Mouse (Mus musculus) embryonic facial prominence, embryonic 12.5 days (tissue): Measurements from ENCODE around the gene Retnlg. TPM values are rescaled to one million over a fixed set of nuclear protein-coding genes. Genes with fewer than 3 reads are reported as not detected.
"Not testable (repeated sequence)": the region's sequence is repeated elsewhere in the genome, so short reads cannot be mapped to it uniquely, and the experiment has no call there.

Source experiments
- ATAC-seq: fragments of 200-750 bp; cut with Nextera tagmentation; 2 replicates; pipeline ENCODE4 v1.8.0; 2017; ENCODE audit not compliant: insufficient number of reproducible peaks, insufficient read depth, low FRiP score, low TSS enrichment
- H3K27ac ChIP-seq: fragments of 300-500 bp; sonication (generic); 2 replicates; pipeline ENCODE4 v1.5.1; 2016; ENCODE audit warnings: mild to moderate bottlenecking
- H3K27me3 ChIP-seq: fragments of 300-500 bp; sonication (generic); 2 replicates; pipeline ENCODE4 v1.6.1; 2016; ENCODE audit warnings: mild to moderate bottlenecking, moderate library complexity
- H3K36me3 ChIP-seq: fragments of 300-500 bp; sonication (generic); 2 replicates; pipeline ENCODE4 v1.6.1; 2016; ENCODE audit warnings: mild to moderate bottlenecking
- H3K4me1 ChIP-seq: fragments of 300-500 bp; sonication (generic); 2 replicates; pipeline ENCODE4 v1.6.1; 2016
- H3K4me2 ChIP-seq: fragments of 300-500 bp; sonication (generic); replicated peaks from 2 replicates; pipeline ENCODE4 v1.6.1; 2016; ENCODE audit warnings: mild to moderate bottlenecking, moderate library complexity
- H3K4me3 ChIP-seq: fragments of 300-500 bp; sonication (generic); 2 replicates; pipeline ENCODE4 v1.5.1; 2016; ENCODE audit warnings: mild to moderate bottlenecking
- H3K9ac ChIP-seq: fragments of 300-500 bp; sonication (generic); 2 replicates; pipeline ENCODE4 v1.6.1; 2016; ENCODE audit warnings: mild to moderate bottlenecking, moderate library complexity
- H3K9me3 ChIP-seq: fragments of 300-500 bp; sonication (generic); 2 replicates; pipeline ENCODE4 v1.6.1; 2016; ENCODE audit warnings: mild to moderate bottlenecking, moderate library complexity
- WGBS: fragments of 180-500 bp; shearing (Covaris S2); methylation state at CpG from one replicate; pipeline ENCODE4 v1.1.7; 2016; 5-methylcytosine and 5-hydroxymethylcytosine counted together
- polyA plus RNA-seq: library from polyadenylated mRNA; unstranded; fragments of >200 nt; fragmentation: Nextera tagmentation; extraction: Ambion mirVana; gene quantifications from 2 replicates; pipeline ENCODE4 v1.2.1, GENCODE M21; 2016

The Retnlg gene
- 0.69 TPM in 1 of 2 replicates, not detected in the other for polyA plus RNA-seq

DNA sequence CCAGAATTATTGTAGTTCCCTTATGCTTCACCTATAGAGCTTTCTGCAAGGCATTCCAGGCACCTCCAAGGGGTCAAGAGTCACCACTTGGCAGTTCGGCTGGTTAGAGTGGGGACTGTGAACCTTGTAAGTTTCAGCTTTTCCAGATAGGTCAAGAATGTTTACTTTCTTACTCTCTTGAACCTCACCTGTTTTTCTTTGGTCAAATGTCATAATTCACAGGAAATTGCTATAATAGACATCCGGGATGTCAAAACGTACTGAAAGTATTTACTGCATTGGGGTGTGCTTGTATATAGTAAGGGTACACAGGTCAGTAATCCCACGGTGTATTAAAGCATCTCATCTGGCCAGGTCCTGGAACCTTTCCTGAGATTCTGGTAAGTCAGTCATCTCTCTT, at the start of gene Retnlg:
Gene Retnlg, plus strand, starts transcription at position 301 of the 400 bp plus-strand sequence.
- WGBS: 66% methylated on average over 4 of the region's 4 CpGs
- ATAC-seq: no peak
- no peaks in the 10 kb centered on the region for H3K4me1 ChIP-seq
- no peak within 1 kb of the TSS for H3K4me3 ChIP-seq
- H3K4me2 ChIP-seq: no peak within 1 kb of the TSS
- H3K9me3 ChIP-seq: no peaks in the 10 kb centered on the region
- H3K27ac ChIP-seq: no peak within 1 kb of the TSS
- no peak within 1 kb of the TSS for H3K9ac ChIP-seq
- no peaks in the 10 kb centered on the region for H3K36me3 ChIP-seq
- no peaks in the 10 kb centered on the region for H3K27me3 ChIP-seq

DNA sequence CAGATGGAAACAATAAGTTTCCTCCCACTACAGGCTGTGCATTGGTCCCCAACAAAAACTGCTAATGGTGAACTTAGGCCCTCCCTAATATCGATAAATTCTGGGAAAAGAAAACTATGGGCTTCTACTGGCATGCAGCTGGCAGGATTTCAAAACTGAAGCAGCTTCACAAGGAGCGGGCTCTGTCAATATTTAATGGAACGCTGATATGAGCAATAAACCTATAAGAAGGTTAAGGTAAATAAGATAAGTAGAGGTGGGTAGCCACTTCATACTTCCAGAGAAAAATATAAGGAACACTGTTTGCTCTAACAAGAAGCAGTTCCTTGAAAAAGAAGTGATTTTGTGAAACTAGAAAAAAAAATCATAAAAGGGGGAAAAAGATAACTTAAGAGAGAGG, 45.9 kb upstream of the Retnlg start:
- WGBS: 86% methylated on average over 3 of the region's 3 CpGs
- no peak overlapping the region for H3K4me3 ChIP-seq
- no peaks in the 10 kb centered on the region for H3K9me3 ChIP-seq
- H3K4me1 ChIP-seq: no peaks in the 10 kb centered on the region
- H3K27ac ChIP-seq: no peak overlapping the region
- no peaks in the 10 kb centered on the region for H3K27me3 ChIP-seq
- H3K36me3 ChIP-seq: no peaks in the 10 kb centered on the region
- ATAC-seq: no peak
- no peak overlapping the region for H3K9ac ChIP-seq
- no peak overlapping the region for H3K4me2 ChIP-seq

DNA sequence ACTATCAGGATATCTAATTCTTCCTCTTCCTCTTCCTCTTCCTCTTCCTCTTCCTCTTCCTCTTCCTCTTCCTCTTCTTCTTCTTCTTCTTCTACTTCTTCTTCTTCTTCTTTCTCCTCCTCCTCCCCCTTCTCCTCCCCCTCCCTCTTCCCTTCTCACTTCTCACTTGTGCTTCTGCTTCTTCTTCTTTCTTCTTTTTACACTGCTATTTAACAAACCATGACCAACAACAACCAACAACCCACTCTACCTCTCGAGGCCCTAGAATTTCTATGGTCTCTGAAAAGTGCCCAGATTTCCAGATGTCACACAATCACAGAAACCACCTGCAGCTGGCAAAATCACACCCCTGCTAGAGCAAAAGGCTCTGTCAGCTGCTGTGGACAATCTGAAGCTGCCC, 44.8 kb upstream of the Retnlg start:
- Histone ChIP-seq H3K9me3 (no peaks in the 10 kb centered on the region), H3K36me3 (no peaks in the 10 kb centered on the region), H3K4me1 (no peaks in the 10 kb centered on the region), H3K27me3 (no peaks in the 10 kb centered on the region), H3K4me3 (no peak overlapping the region), H3K27ac (no peak overlapping the region), H3K9ac (no peak overlapping the region), H3K4me2 (no peak overlapping the region)
- 62% methylated on average over 1 of the region's 1 CpGs for WGBS
- ATAC-seq: no peak

DNA sequence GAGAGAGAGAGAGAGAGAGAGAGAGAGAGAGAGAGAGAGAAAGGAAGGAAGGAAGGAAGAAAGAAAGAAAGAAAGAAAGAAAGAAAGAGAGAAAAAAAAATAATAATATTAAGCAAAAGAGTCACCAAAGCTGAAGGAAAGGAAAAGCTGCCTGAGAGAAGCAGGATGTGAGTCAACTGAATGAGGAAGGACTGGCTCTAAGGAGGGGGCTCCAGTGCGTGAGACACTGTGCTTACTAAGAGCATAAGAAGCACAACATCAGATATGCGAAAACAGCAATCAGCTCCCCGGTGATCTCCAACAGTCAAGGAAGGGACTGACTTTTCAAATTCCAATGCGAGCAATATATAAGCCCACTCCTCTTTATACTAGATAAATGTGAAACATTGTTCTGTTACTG, 43.4 kb upstream of the Retnlg start:
- Histone ChIP-seq H3K27me3 (no peaks in the 10 kb centered on the region), H3K27ac (no peak overlapping the region), H3K36me3 (no peaks in the 10 kb centered on the region), H3K4me3 (no peak overlapping the region), H3K4me2 (no peak overlapping the region), H3K4me1 (no peaks in the 10 kb centered on the region), H3K9ac (no peak overlapping the region), H3K9me3 (no peaks in the 10 kb centered on the region)
- ATAC-seq: no peak
- 86% methylated on average over 4 of the region's 4 CpGs for WGBS

DNA sequence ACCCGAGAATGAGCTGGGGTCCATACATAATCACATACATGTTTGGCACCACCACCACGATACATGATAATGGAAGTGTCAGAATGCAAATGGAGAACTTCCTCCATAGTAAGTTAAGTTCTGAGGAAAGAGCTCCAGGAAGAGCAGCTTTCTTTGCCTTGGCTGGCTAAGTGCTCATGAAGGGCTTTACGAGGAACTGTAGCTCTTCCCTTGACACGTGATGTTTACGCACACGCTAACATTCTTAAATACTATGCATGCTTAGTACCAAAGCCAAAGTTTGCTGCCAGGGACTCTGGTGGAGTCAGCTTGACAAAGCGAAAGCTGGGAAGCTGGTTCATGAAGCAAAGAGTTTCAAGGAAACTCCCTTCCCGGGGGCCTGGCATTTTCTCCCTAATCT, 40.4 kb upstream of the Retnlg start:
- no peak for ATAC-seq
- Histone ChIP-seq H3K4me2 (no peak overlapping the region), H3K27ac (no peak overlapping the region), H3K9me3 (no peaks in the 10 kb centered on the region), H3K4me3 (no peak overlapping the region), H3K27me3 (no peaks in the 10 kb centered on the region), H3K9ac (no peak overlapping the region), H3K36me3 (no peaks in the 10 kb centered on the region), H3K4me1 (no peaks in the 10 kb centered on the region)
- WGBS: 86% methylated on average over 8 of the region's 8 CpGs

DNA sequence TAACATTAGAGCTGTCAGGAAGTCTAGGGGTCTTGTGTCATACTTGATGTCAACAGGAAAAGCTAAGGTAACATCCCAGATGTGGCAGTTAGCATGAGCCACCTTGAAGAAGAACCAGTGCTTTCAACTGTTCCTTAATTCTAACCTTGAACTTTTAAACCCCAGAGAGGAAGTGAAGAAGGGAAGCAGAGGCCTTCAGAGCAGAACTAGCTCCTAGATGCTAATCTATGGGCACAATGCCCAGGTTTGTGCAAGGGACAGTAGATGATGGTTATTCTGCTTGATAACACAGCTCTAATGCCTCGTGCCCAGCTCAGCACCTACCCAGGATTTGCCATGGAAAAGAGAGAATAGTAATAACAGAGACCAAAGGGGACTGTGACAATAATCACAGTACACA, 38.8 kb upstream of the Retnlg start:
- H3K9me3 ChIP-seq, H3K4me3 ChIP-seq, H3K4me1 ChIP-seq, H3K27ac ChIP-seq, H3K4me2 ChIP-seq, H3K27me3 ChIP-seq, H3K36me3 ChIP-seq, ATAC-seq, H3K9ac ChIP-seq: not testable (repeated sequence)
- 61% methylated on average over 1 of the region's 1 CpGs for WGBS

DNA sequence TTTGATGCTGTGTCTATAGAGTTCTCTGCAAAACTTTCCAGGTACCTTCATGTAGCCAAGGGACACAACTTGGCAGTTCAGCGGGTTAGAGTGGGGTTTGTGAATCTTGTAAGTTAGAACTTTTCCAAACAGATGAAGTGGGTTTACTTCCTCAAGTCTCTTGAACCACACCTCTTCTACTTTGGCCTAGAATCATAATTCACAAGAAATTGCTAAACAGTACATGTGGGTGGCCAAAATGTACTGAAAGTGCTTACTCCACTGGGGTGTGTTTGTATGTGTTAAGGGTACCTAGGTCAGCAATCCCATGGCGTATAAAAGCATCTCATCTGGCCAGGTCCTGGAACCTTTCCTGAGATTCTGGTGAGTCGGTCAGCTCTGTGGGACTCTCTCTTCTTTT, 30.2 kb upstream of the Retnlg start, which contains the start of gene Retnla:
Gene Retnla, plus strand, starts transcription at position 286 of the 400 bp plus-strand sequence.
- WGBS: 91% methylated on average over 3 of the region's 3 CpGs
- no peaks in the 10 kb centered on the region for H3K4me1 ChIP-seq

DNA sequence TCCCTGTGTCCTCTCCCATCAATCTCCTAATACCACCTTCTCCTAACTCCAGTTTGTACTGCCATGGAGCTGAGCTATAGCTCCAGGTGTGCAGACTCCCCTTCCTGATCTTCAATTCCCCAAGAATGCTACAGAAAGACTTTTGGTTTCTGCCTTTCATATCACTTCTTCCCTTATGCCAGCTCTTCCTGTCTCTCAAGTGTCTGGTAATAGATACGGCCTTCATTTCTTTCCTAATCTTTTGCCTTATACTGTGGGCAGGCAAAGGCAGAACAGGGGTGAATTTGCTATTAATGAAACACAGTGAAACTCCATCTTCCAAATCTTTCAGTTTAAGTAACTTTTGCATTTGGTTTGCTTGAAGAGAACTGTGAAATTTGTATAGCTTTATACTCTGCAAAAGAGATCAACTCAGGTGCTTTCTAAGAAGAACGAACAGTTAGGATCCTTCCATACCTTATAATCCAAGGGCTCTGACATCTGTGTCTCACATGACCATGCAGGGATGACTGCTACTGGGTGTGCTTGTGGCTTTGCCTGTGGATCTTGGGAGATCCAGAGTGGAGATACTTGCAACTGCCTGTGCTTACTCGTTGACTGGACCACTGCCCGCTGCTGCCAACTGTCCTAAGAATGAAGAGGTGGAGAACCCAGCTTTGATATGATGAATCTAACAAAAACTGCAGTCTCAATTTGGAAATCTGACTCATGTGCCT, 28.6 kb upstream of the Retnlg start:
- no peak for ATAC-seq
- no peak overlapping the region for H3K4me3 ChIP-seq
- no peak overlapping the region for H3K9ac ChIP-seq
- WGBS: 90% methylated on average over 4 of the region's 4 CpGs
- no peak overlapping the region for H3K27ac ChIP-seq
- no peaks in the 10 kb centered on the region for H3K27me3 ChIP-seq
- no peaks in the 10 kb centered on the region for H3K36me3 ChIP-seq
- no peaks in the 10 kb centered on the region for H3K4me1 ChIP-seq
- no peak overlapping the region for H3K4me2 ChIP-seq
- no peaks in the 10 kb centered on the region for H3K9me3 ChIP-seq

More for the DNA sequence above, 30.2 kb upstream of the Retnlg start, which contains the start of gene Retnla:
- Histone ChIP-seq H3K9me3 (no peaks in the 10 kb centered on the region), H3K27ac (no peak within 1 kb of the TSS), H3K27me3 (no peaks in the 10 kb centered on the region), H3K4me3 (no peak within 1 kb of the TSS), H3K9ac (no peak within 1 kb of the TSS), H3K36me3 (no peaks in the 10 kb centered on the region), H3K4me2 (no peak within 1 kb of the TSS)
- ATAC-seq: no peak

DNA sequence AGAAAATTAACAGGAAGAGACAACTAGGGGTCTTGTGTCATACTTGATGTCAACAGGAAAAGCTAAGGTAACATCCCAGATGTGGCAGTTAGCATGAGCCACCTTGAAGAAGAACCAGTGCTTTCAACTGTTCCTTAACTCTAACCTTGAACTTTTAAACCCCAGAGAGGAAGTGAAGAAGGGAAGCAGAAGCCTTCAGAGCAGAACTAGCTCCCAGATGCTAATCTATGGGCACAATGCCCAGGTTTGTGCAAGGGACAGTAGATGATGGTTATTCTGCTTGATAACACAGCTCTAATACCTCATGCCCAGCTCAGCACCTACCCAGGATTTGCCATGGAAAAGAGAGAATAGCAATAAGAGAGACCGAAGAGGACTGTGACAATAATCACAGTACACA, 7.4 kb upstream of the Retnlg start:
- not testable (repeated sequence) for H3K27ac ChIP-seq, H3K4me1 ChIP-seq, H3K36me3 ChIP-seq, ATAC-seq, H3K4me2 ChIP-seq, H3K9me3 ChIP-seq, H3K4me3 ChIP-seq, H3K27me3 ChIP-seq, H3K9ac ChIP-seq
- WGBS: 94% methylated on average over 1 of the region's 1 CpGs

DNA sequence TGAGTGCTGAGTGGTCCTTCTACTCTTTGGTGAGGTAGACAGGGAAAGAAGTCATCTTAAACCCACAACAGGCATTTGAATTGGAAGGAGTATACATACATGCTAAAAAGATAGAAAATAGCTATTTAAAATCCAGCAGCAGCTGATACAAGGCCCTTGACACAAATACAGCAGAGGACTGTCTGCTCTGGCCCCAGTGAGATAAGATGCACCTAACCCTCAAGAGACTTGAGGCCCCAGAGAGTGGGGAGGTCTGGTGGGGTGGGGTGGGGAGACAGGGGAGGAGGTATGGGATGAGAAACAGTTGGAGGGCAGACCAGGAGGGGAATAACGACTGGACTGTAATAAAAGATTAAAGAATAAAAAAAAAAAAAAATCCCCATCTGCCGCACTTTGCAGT, 4.7 kb upstream of the Retnlg start:
- whole genome bisulfite sequencing: 71% methylated on average over 2 of the region's 2 CpGs
- H3K27me3 ChIP-seq: no peaks in the 10 kb centered on the region

DNA sequence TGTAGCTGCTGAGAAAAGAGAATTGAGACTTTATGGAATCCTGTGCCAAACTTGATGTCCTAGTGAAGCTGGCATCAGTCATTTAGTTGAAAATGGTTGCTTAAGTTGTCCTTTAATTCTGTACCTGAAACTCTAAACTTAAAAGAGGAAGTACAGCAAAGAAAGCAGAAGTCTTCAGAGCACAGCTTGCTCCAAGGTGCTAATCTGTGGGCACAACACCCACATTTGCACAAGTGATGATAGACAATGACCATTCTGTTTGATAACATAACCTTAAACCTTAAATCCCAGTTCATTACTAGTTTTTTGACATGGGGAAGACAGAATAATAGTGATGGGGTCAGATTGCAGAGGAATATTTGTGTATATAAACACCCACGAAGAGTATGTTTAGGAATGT, 3.8 kb upstream of the Retnlg start:
- WGBS: 70% methylated on average over 1 of the region's 1 CpGs
- Histone ChIP-seq H3K9ac (no peak overlapping the region), H3K4me3 (no peak overlapping the region), H3K4me2 (no peak overlapping the region), H3K27me3 (no peaks in the 10 kb centered on the region), H3K36me3 (no peaks in the 10 kb centered on the region), H3K4me1 (no peaks in the 10 kb centered on the region), H3K9me3 (no peaks in the 10 kb centered on the region), H3K27ac (no peak overlapping the region)
- ATAC-seq: no peak

More for the DNA sequence above, 4.7 kb upstream of the Retnlg start:
- Histone ChIP-seq H3K27ac (no peak overlapping the region), H3K4me1 (no peaks in the 10 kb centered on the region), H3K9ac (no peak overlapping the region), H3K9me3 (no peaks in the 10 kb centered on the region), H3K4me2 (no peak overlapping the region), H3K36me3 (no peaks in the 10 kb centered on the region), H3K4me3 (no peak overlapping the region)
- no peak for ATAC-seq

DNA sequence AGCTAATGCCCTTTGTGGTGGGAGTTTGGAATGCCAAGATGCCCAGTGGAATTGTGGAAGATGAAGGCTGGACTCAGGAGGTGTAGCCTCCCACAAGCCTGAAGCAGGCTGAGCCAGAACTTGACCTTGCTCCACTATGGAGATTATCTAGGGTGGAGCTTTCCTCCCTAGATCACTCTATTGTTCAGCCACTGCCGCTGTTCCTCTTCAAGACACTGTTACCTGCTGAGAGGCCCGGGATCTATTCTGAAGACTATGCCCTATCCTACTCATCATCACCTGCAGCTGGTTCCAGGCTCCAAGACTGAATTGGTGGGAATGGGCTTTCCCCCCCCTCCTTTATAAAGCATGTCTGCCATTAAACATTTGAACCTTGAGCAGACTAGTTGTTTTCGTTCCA, 2.8 kb upstream of the Retnlg start:
- no peak overlapping the region for H3K27ac ChIP-seq
- H3K4me1 ChIP-seq: no peaks in the 10 kb centered on the region
- no peaks in the 10 kb centered on the region for H3K9me3 ChIP-seq
- no peak overlapping the region for H3K4me3 ChIP-seq
- ATAC-seq: no peak
- H3K9ac ChIP-seq: no peak overlapping the region
- no peak overlapping the region for H3K4me2 ChIP-seq
- H3K36me3 ChIP-seq: no peaks in the 10 kb centered on the region
- 72% methylated on average over 3 of the region's 3 CpGs for WGBS
- H3K27me3 ChIP-seq: no peaks in the 10 kb centered on the region
